Mouse (Mus musculus): ENCODE data around the gene Paxbp1. TPM values are rescaled to one million over a fixed set of nuclear protein-coding genes. Genes with fewer than 3 reads are reported as not detected.

Paxbp1 gene
- polyA plus RNA-seq, 1 experiment: 8.8 TPM

GRCm38 (mm10) chr16:90989162-90989561 is 55.2 kb downstream of the Paxbp1 start:
- Histone ChIP-seq H3K79me2 (ENCODE audit: control insufficient read depth, insufficient read depth) (no peaks in the 10 kb centered on the region), H3K36me3 (ENCODE audit: control insufficient read depth, insufficient read depth) (peaks cover 20% of the 10 kb centered on the region), H3K27me3 (ENCODE audit: control insufficient read depth, insufficient read depth, insufficient read length) (no peaks in the 10 kb centered on the region), H3K4me2 (ENCODE audit: low read depth) (no peak overlapping the region), H3ac (ENCODE audit: control insufficient read depth, insufficient read length) (no peak overlapping the region), H3K4me3 (no peak overlapping the region)
- TF ChIP-seq MYOG (IDR thresholded peaks at IDR 0.05; ENCODE audit: control insufficient read depth in 1 of 3, insufficient read depth in 1 of 3, insufficient read length in 2 of 3, low read depth in 2 of 3) (no peak), USF1 (IDR thresholded peaks at IDR 0.05; ENCODE audit: low read depth) (no peak), E2F4 (IDR thresholded peaks at IDR 0.05; ENCODE audit: insufficient read depth) (no peak), TCF12 (IDR thresholded peaks at IDR 0.05; ENCODE audit: insufficient read depth, poor library complexity, severe bottlenecking) (no peak), CEBPB (IDR thresholded peaks at IDR 0.05; ENCODE audit: insufficient read depth, poor library complexity, severe bottlenecking) (no peak), REST (IDR thresholded peaks at IDR 0.05; ENCODE audit: insufficient read depth, insufficient read length) (no peak), POLR2A (IDR thresholded peaks at IDR 0.05; ENCODE audit: insufficient read length, low read depth) (no peak), SRF (IDR thresholded peaks at IDR 0.05; ENCODE audit: control insufficient read depth, insufficient read length, low read depth) (no peak), MAX (IDR thresholded peaks at IDR 0.05; ENCODE audit: low read depth) (no peak), TCF3 (IDR thresholded peaks at IDR 0.05; ENCODE audit: insufficient read length, low read depth) (no peak), POLR2AphosphoS2 (IDR thresholded peaks at IDR 0.05; ENCODE audit: insufficient read length, low read depth) (no peak), MYOD1 (IDR thresholded peaks at IDR 0.05; ENCODE audit: control insufficient read depth in 1 of 3, insufficient read length in 2 of 3, low read depth in 2 of 3) (no peak)

GRCm38 (mm10) chr16:90988665-90989064 is 55.7 kb downstream of the Paxbp1 start:
- H3K79me2 ChIP-seq (ENCODE audit: control insufficient read depth, insufficient read depth): no peaks in the 10 kb centered on the region
- TF ChIP-seq MYOD1 (IDR thresholded peaks at IDR 0.05; ENCODE audit: control insufficient read depth in 1 of 3, insufficient read length in 2 of 3, low read depth in 2 of 3) (no peak), E2F4 (IDR thresholded peaks at IDR 0.05; ENCODE audit: insufficient read depth) (no peak), TCF12 (IDR thresholded peaks at IDR 0.05; ENCODE audit: insufficient read depth, poor library complexity, severe bottlenecking) (no peak), MYOG (IDR thresholded peaks at IDR 0.05; ENCODE audit: control insufficient read depth in 1 of 3, insufficient read depth in 1 of 3, insufficient read length in 2 of 3, low read depth in 2 of 3) (no peak), POLR2AphosphoS2 (IDR thresholded peaks at IDR 0.05; ENCODE audit: insufficient read length, low read depth) (no peak), POLR2A (IDR thresholded peaks at IDR 0.05; ENCODE audit: insufficient read length, low read depth) (no peak), CEBPB (IDR thresholded peaks at IDR 0.05; ENCODE audit: insufficient read depth, poor library complexity, severe bottlenecking) (no peak), TCF3 (IDR thresholded peaks at IDR 0.05; ENCODE audit: insufficient read length, low read depth) (no peak), MAX (IDR thresholded peaks at IDR 0.05; ENCODE audit: low read depth) (no peak), USF1 (IDR thresholded peaks at IDR 0.05; ENCODE audit: low read depth) (no peak)
- no peaks in the 10 kb centered on the region for H3K27me3 ChIP-seq (ENCODE audit: control insufficient read depth, insufficient read depth, insufficient read length)
- no peak overlapping the region for H3ac ChIP-seq (ENCODE audit: control insufficient read depth, insufficient read length)
- no peak overlapping the region for H3K4me3 ChIP-seq
- H3K4me2 ChIP-seq (ENCODE audit: low read depth): no peak overlapping the region
- H3K36me3 ChIP-seq (ENCODE audit: control insufficient read depth, insufficient read depth): peaks cover 20% of the 10 kb centered on the region

- Histone ChIP-seq H3K79me2 (ENCODE audit: control insufficient read depth, insufficient read depth) (no peaks in the 10 kb centered on the region), H3K36me3 (ENCODE audit: control insufficient read depth, insufficient read depth) (peaks cover 15% of the 10 kb centered on the region), H3ac (ENCODE audit: control insufficient read depth, insufficient read length) (no peak overlapping the region), H3K4me2 (ENCODE audit: low read depth) (no peak overlapping the region), H3K27me3 (ENCODE audit: control insufficient read depth, insufficient read depth, insufficient read length) (no peaks in the 10 kb centered on the region), H3K4me3 (no peak overlapping the region)
- TF ChIP-seq CEBPB (IDR thresholded peaks at IDR 0.05; ENCODE audit: insufficient read depth, poor library complexity, severe bottlenecking): no peak
- no peak for TF ChIP-seq MYOG (IDR thresholded peaks at IDR 0.05; ENCODE audit: control insufficient read depth in 1 of 3, insufficient read depth in 1 of 3, insufficient read length in 2 of 3, low read depth in 2 of 3)
- TF ChIP-seq POLR2AphosphoS2 (IDR thresholded peaks at IDR 0.05; ENCODE audit: insufficient read length, low read depth): no peak
- no peak for TF ChIP-seq TCF12 (IDR thresholded peaks at IDR 0.05; ENCODE audit: insufficient read depth, poor library complexity, severe bottlenecking)
- TF ChIP-seq USF1 (IDR thresholded peaks at IDR 0.05; ENCODE audit: low read depth): no peak
- TF ChIP-seq MAX (IDR thresholded peaks at IDR 0.05; ENCODE audit: low read depth): no peak
- no peak for TF ChIP-seq SRF (IDR thresholded peaks at IDR 0.05; ENCODE audit: control insufficient read depth, insufficient read length, low read depth)
- TF ChIP-seq MYOD1 (IDR thresholded peaks at IDR 0.05; ENCODE audit: control insufficient read depth in 1 of 3, insufficient read length in 2 of 3, low read depth in 2 of 3): no peak
- no peak for TF ChIP-seq POLR2A (IDR thresholded peaks at IDR 0.05; ENCODE audit: insufficient read length, low read depth)
- TF ChIP-seq TCF3 (IDR thresholded peaks at IDR 0.05; ENCODE audit: insufficient read length, low read depth): no peak
- no peak for TF ChIP-seq REST (IDR thresholded peaks at IDR 0.05; ENCODE audit: insufficient read depth, insufficient read length)
- TF ChIP-seq E2F4 (IDR thresholded peaks at IDR 0.05; ENCODE audit: insufficient read depth): no peak
Observed at GRCm38 (mm10) chr16:90988039-90988438, 56.3 kb downstream of the Paxbp1 start.

GRCm38 (mm10) chr16:90971004-90971403 is 73.3 kb downstream of the Paxbp1 start:
- no peak for TF ChIP-seq MYOD1 (IDR thresholded peaks at IDR 0.05; ENCODE audit: control insufficient read depth in 1 of 3, insufficient read length in 2 of 3, low read depth in 2 of 3)
- no peak for TF ChIP-seq POLR2AphosphoS2 (IDR thresholded peaks at IDR 0.05; ENCODE audit: insufficient read length, low read depth)
- no peak for TF ChIP-seq POLR2A (IDR thresholded peaks at IDR 0.05; ENCODE audit: insufficient read length, low read depth)
- no peak for TF ChIP-seq USF1 (IDR thresholded peaks at IDR 0.05; ENCODE audit: low read depth)
- no peak for TF ChIP-seq TCF3 (IDR thresholded peaks at IDR 0.05; ENCODE audit: insufficient read length, low read depth)
- no peak for TF ChIP-seq CEBPB (IDR thresholded peaks at IDR 0.05; ENCODE audit: insufficient read depth, poor library complexity, severe bottlenecking)
- no peak for TF ChIP-seq E2F4 (IDR thresholded peaks at IDR 0.05; ENCODE audit: insufficient read depth)
- TF ChIP-seq MAX (IDR thresholded peaks at IDR 0.05; ENCODE audit: low read depth): no peak
- no peak for TF ChIP-seq SRF (IDR thresholded peaks at IDR 0.05; ENCODE audit: control insufficient read depth, insufficient read length, low read depth)
- no peak for TF ChIP-seq MYOG (IDR thresholded peaks at IDR 0.05; ENCODE audit: control insufficient read depth in 1 of 3, insufficient read depth in 1 of 3, insufficient read length in 2 of 3, low read depth in 2 of 3)
- no peak for TF ChIP-seq REST (IDR thresholded peaks at IDR 0.05; ENCODE audit: insufficient read depth, insufficient read length)
- no peak for TF ChIP-seq TCF12 (IDR thresholded peaks at IDR 0.05; ENCODE audit: insufficient read depth, poor library complexity, severe bottlenecking)
- peaks cover 12% of the 10 kb centered on the region for H3K36me3 ChIP-seq (ENCODE audit: control insufficient read depth, insufficient read depth)

More at GRCm38 (mm10) chr16:90971004-90971403, 73.3 kb downstream of the Paxbp1 start:
- H3K79me2 ChIP-seq (ENCODE audit: control insufficient read depth, insufficient read depth): no peaks in the 10 kb centered on the region
- no peaks in the 10 kb centered on the region for H3K27me3 ChIP-seq (ENCODE audit: control insufficient read depth, insufficient read depth, insufficient read length)
- H3ac ChIP-seq (ENCODE audit: control insufficient read depth, insufficient read length): no peak overlapping the region
- no peak overlapping the region for H3K4me3 ChIP-seq
- no peak overlapping the region for H3K4me2 ChIP-seq (ENCODE audit: low read depth)
